Mouse (Mus musculus): ENCODE results near the gene Dennd1a. TPM values are rescaled to one million over a fixed set of nuclear protein-coding genes. Genes with fewer than 3 reads are reported as not detected.

Gene Dennd1a
- total RNA-seq, 2 experiments from 2014 or later: 80.3 to 86.5 TPM

GRCm38 (mm10) chr2:38213041-38213440, 74.1 kb downstream of the Dennd1a start:
- no peak overlapping the region for H3K27ac ChIP-seq
- no peak for TF ChIP-seq CTCF (conservative IDR thresholded peaks at IDR 0.05)
- no peak overlapping the region for H3K4me3 ChIP-seq
- DNase-seq (ENCODE audit: low spot score in 2 of 2): no peak

GRCm38 (mm10) chr2:38211426-38211825, 75.8 kb downstream of the Dennd1a start:
- no peak for DNase-seq (ENCODE audit: low spot score in 2 of 2)
- Histone ChIP-seq H3K27ac (no peak overlapping the region), H3K4me3 (no peak overlapping the region)
- no peak for TF ChIP-seq CTCF (conservative IDR thresholded peaks at IDR 0.05)

- Histone ChIP-seq H3K4me3 (no peak overlapping the region), H3K27ac (no peak overlapping the region)
- no peak for DNase-seq (ENCODE audit: low spot score in 2 of 2)
- no peak for TF ChIP-seq CTCF (conservative IDR thresholded peaks at IDR 0.05)
These were observed 79.4 kb downstream of the Dennd1a start for GRCm38 (mm10) chr2:38207752-38208151.

GRCm38 (mm10) chr2:38205281-38205680, 81.9 kb downstream of the Dennd1a start:
- TF ChIP-seq CTCF (conservative IDR thresholded peaks at IDR 0.05): no peak
- DNase-seq (ENCODE audit: low spot score in 2 of 2): no peak
- Histone ChIP-seq H3K27ac (no peak overlapping the region), H3K4me3 (no peak overlapping the region)

- no peak for DNase-seq (ENCODE audit: low spot score in 2 of 2)
- H3K4me3 ChIP-seq: no peak overlapping the region
- no peak for TF ChIP-seq CTCF (conservative IDR thresholded peaks at IDR 0.05)
- no peak overlapping the region for H3K27ac ChIP-seq
These were observed 82.5 kb downstream of the Dennd1a start for GRCm38 (mm10) chr2:38204696-38205095.

GRCm38 (mm10) chr2:38198072-38198471, 89.1 kb downstream of the Dennd1a start:
- no peak overlapping the region for H3K4me3 ChIP-seq
- no peak for TF ChIP-seq CTCF (conservative IDR thresholded peaks at IDR 0.05)
- no peak overlapping the region for H3K27ac ChIP-seq
- DNase-seq (ENCODE audit: low spot score in 2 of 2): no peak

- peak overlapping the region; percentile 36; the same call in 1 of the 2 replicates for H3K27ac ChIP-seq
- peak overlapping the region; percentile 31 for H3K4me3 ChIP-seq
- no peak for DNase-seq (ENCODE audit: low spot score in 2 of 2)
- no peak for TF ChIP-seq CTCF (conservative IDR thresholded peaks at IDR 0.05)
These were observed 90.8 kb downstream of the Dennd1a start for GRCm38 (mm10) chr2:38196199-38197060.

GRCm38 (mm10) chr2:38192007-38192406, 95.2 kb downstream of the Dennd1a start:
- DNase-seq (ENCODE audit: low spot score in 2 of 2): no peak
- no peak for TF ChIP-seq CTCF (conservative IDR thresholded peaks at IDR 0.05)

GRCm38 (mm10) chr2:38191601-38192000, 95.6 kb downstream of the Dennd1a start:
- Histone ChIP-seq H3K27ac (no peak overlapping the region), H3K4me3 (no peak overlapping the region)
- TF ChIP-seq CTCF (conservative IDR thresholded peaks at IDR 0.05): no peak
- no peak for DNase-seq (ENCODE audit: low spot score in 2 of 2)

More at GRCm38 (mm10) chr2:38192007-38192406, 95.2 kb downstream of the Dennd1a start:
- Histone ChIP-seq H3K4me3 (no peak overlapping the region), H3K27ac (no peak overlapping the region)

- DNase-seq (ENCODE audit: low spot score in 2 of 2): no peak
- H3K4me3 ChIP-seq: no peak overlapping the region
- TF ChIP-seq CTCF (conservative IDR thresholded peaks at IDR 0.05): peak; percentile 59
- H3K27ac ChIP-seq: no peak overlapping the region
These were observed 100.8 kb downstream of the Dennd1a start for GRCm38 (mm10) chr2:38186438-38186837.

GRCm38 (mm10) chr2:38184977-38185376, 102.2 kb downstream of the Dennd1a start:
- no peak for DNase-seq (ENCODE audit: low spot score in 2 of 2)
- Histone ChIP-seq H3K4me3 (no peak overlapping the region), H3K27ac (no peak overlapping the region)
- TF ChIP-seq CTCF (conservative IDR thresholded peaks at IDR 0.05): no peak

- H3K27ac ChIP-seq: no peak overlapping the region
- H3K4me3 ChIP-seq: no peak overlapping the region
- no peak for TF ChIP-seq CTCF (conservative IDR thresholded peaks at IDR 0.05)
- DNase-seq (ENCODE audit: low spot score in 2 of 2): no peak
These were observed 103.3 kb downstream of the Dennd1a start for GRCm38 (mm10) chr2:38183881-38184280.

GRCm38 (mm10) chr2:38182283-38182682, 104.9 kb downstream of the Dennd1a start:
- Histone ChIP-seq H3K27ac (no peak overlapping the region), H3K4me3 (no peak overlapping the region)
- TF ChIP-seq CTCF (conservative IDR thresholded peaks at IDR 0.05): no peak
- DNase-seq (ENCODE audit: low spot score in 2 of 2): no peak

- Histone ChIP-seq H3K4me3 (no peak overlapping the region), H3K27ac (no peak overlapping the region)
- no peak for TF ChIP-seq CTCF (conservative IDR thresholded peaks at IDR 0.05)
- DNase-seq (ENCODE audit: low spot score in 2 of 2): no peak
These were observed 109.6 kb downstream of the Dennd1a start for GRCm38 (mm10) chr2:38177583-38177978.
